Mouse (Mus musculus) urinary bladder, postnatal 4 days (tissue): ENCODE results near the gene Faim2.

Source experiments
- DNase-seq, 2 experiments: peaks; one replicate each; pipeline ENCODE4 v3.0.0; 2021 to 2022; ENCODE audit warnings: low spot score in 2 of 2

Gene Faim2

GRCm38 (mm10) chr15:99469067-99469466 lies 58.9 kb downstream of the Faim2 start:
- peak; percentile 67 to 84 for DNase-seq

GRCm38 (mm10) chr15:99463194-99463593 lies 64.8 kb downstream of the Faim2 start:
- DNase-seq = no peak

- DNase-seq = peak; percentile 91 to 94
Observed at GRCm38 (mm10) chr15:99457606-99458401, 70.2 kb downstream of the Faim2 start, which contains the start of gene Nckap5l. Gene Nckap5l (minus strand): TSS chr15:99457748.

GRCm38 (mm10) chr15:99456963-99457605 lies 70.9 kb downstream of the Faim2 start:
- DNase-seq = peak in 1 of 2 experiments; percentile 72

- DNase-seq = no peak
Observed at GRCm38 (mm10) chr15:99456338-99456962, 71.5 kb downstream of the Faim2 start.

GRCm38 (mm10) chr15:99455415-99455814 lies 72.5 kb downstream of the Faim2 start:
- no peak for DNase-seq

- DNase-seq = no peak
Observed at GRCm38 (mm10) chr15:99454585-99455279, 73.2 kb downstream of the Faim2 start.

- no peak for DNase-seq
Observed at GRCm38 (mm10) chr15:99453153-99453900, 74.6 kb downstream of the Faim2 start.

- no peak for DNase-seq
Observed at GRCm38 (mm10) chr15:99449751-99450280, 78.1 kb downstream of the Faim2 start.

GRCm38 (mm10) chr15:99449131-99449750 lies 78.7 kb downstream of the Faim2 start:
- DNase-seq = no peak
